Mouse (Mus musculus): ENCODE data around the gene H2afy2. TPM values are rescaled to one million over a fixed set of nuclear protein-coding genes. Genes with fewer than 3 reads are reported as not detected.

The H2afy2 gene
- polyA plus RNA-seq, 1 experiment from 2014 or later = 23.1 TPM

DNA sequence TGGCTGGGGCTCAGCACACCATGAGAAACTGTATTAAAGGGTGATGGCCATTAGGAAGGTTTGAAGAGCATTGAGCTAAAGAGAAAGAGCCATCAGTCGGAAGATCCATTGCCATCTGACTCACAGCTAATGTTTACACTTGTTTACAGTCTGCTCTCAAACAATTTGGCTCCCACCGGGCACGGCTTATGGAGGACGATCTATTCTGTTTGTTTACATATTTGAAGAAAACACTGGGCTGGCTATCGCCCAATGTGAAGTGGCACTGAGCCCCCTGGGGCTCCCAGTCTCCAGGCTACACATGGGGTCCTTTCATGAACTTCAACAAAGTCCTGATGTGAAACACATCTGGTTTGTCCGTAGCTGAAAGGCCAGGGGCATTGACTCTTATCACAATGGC, 17.1 kb downstream of the H2afy2 start:
- H3K27ac ChIP-seq (ENCODE audit: low read depth, low read length) = no peak overlapping the region
- ATAC-seq = no peak
- 27% methylated on average over 6 of the region's 6 CpGs for WGBS
- no peaks in the 10 kb centered on the region for H3K9me3 ChIP-seq (ENCODE audit: control insufficient read depth)
- no peak for TF ChIP-seq CTCF (IDR thresholded peaks at IDR 0.05; ENCODE audit: low read depth)
- no peaks in the 10 kb centered on the region for H3K36me3 ChIP-seq (ENCODE audit: control insufficient read depth, insufficient read depth)
- H3K4me1 ChIP-seq (replicated peaks; ENCODE audit: control insufficient read depth, insufficient read depth, low read length) = no peaks in the 10 kb centered on the region; the same call in 1 of the 2 replicates
- H3K4me2 ChIP-seq (replicated peaks; ENCODE audit: low read depth) = no peak overlapping the region
- H3K27me3 ChIP-seq (replicated peaks; ENCODE audit: control insufficient read depth, insufficient read depth, low read length) = no peaks in the 10 kb centered on the region
- H3K4me3 ChIP-seq (ENCODE audit: low read depth, low read length) = no peak overlapping the region
- no peak overlapping the region for H3K9ac ChIP-seq (ENCODE audit: low read depth, low read length)

DNA sequence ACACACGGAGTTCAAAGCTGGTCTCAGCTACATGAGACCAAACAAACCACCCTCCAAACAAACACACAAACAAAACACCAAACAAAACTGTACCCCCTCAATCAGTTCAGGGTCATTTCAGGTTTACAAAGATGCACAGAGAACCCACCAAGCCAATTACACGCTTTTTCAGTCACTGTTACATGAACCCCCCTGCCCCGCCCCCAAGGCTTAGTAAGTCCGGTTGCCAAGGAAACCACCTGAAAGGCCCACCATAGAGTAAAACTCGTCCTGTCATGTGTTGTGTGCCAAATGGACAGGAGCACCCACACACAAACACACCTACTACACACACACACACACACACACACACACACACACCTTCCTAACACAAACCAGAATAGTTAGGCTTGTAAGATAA, 18.4 kb downstream of the H2afy2 start:
- 67% methylated on average over 5 of the region's 5 CpGs for WGBS
- no peak overlapping the region for H3K27ac ChIP-seq (ENCODE audit: low read depth, low read length)
- ATAC-seq = no peak
- no peak overlapping the region for H3K9ac ChIP-seq (ENCODE audit: low read depth, low read length)
- no peak overlapping the region for H3K4me3 ChIP-seq (ENCODE audit: low read depth, low read length)
- no peaks in the 10 kb centered on the region for H3K27me3 ChIP-seq (replicated peaks; ENCODE audit: control insufficient read depth, insufficient read depth, low read length)
- H3K9me3 ChIP-seq (ENCODE audit: control insufficient read depth) = no peaks in the 10 kb centered on the region
- H3K4me1 ChIP-seq (replicated peaks; ENCODE audit: control insufficient read depth, insufficient read depth, low read length) = no peaks in the 10 kb centered on the region; the same call in 1 of the 2 replicates
- H3K36me3 ChIP-seq (ENCODE audit: control insufficient read depth, insufficient read depth) = no peaks in the 10 kb centered on the region
- no peak for TF ChIP-seq CTCF (IDR thresholded peaks at IDR 0.05; ENCODE audit: low read depth)
- H3K4me2 ChIP-seq (replicated peaks; ENCODE audit: low read depth) = no peak overlapping the region

DNA sequence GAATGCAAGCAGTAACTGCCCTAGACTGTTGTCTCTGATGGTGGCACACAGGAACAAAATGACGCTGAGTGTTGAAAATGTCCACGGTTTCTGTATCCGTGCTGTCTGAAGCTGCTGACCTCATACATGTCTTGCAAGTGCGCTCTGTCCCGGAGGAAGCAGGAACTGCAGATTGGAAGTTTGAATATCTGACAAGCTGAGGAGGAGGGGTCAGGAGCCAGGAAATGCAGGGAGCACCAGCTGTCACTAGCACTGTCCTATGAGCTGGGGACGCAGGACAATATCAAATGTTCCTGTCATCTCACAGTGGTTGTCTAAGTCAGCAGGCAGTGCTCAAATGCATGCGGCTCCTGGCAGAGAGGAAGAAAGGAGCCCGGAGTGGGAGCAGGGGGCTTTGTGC, 19.3 kb downstream of the H2afy2 start:
- no peak overlapping the region for H3K27ac ChIP-seq (ENCODE audit: low read depth, low read length)
- no peaks in the 10 kb centered on the region for H3K27me3 ChIP-seq (replicated peaks; ENCODE audit: control insufficient read depth, insufficient read depth, low read length)
- H3K4me2 ChIP-seq (replicated peaks; ENCODE audit: low read depth) = no peak overlapping the region
- no peak overlapping the region for H3K4me3 ChIP-seq (ENCODE audit: low read depth, low read length)
- no peaks in the 10 kb centered on the region; the same call in 1 of the 2 replicates for H3K4me1 ChIP-seq (replicated peaks; ENCODE audit: control insufficient read depth, insufficient read depth, low read length)
- no peaks in the 10 kb centered on the region for H3K9me3 ChIP-seq (ENCODE audit: control insufficient read depth)
- no peak overlapping the region for H3K9ac ChIP-seq (ENCODE audit: low read depth, low read length)
- peak; percentile 39 for TF ChIP-seq CTCF (IDR thresholded peaks at IDR 0.05; ENCODE audit: low read depth)
- H3K36me3 ChIP-seq (ENCODE audit: control insufficient read depth, insufficient read depth) = no peaks in the 10 kb centered on the region
- no peak for ATAC-seq
- WGBS = 77% methylated on average over 8 of the region's 8 CpGs

GRCm38 (mm10) chr10:61759869-61760268, 24.1 kb downstream of the H2afy2 start:
- H3K27me3 ChIP-seq (replicated peaks; ENCODE audit: control insufficient read depth, insufficient read depth, low read length) = no peaks in the 10 kb centered on the region
- peak; percentile 8; the same call in 1 of the 2 replicates for ATAC-seq
- no peak overlapping the region for H3K27ac ChIP-seq (ENCODE audit: low read depth, low read length)
- 42% methylated on average over 6 of the region's 6 CpGs for WGBS
- no peak overlapping the region for H3K9ac ChIP-seq (ENCODE audit: low read depth, low read length)
- H3K9me3 ChIP-seq (ENCODE audit: control insufficient read depth) = no peaks in the 10 kb centered on the region
- H3K4me3 ChIP-seq (ENCODE audit: low read depth, low read length) = no peak overlapping the region
- no peaks in the 10 kb centered on the region for H3K4me1 ChIP-seq (replicated peaks; ENCODE audit: control insufficient read depth, insufficient read depth, low read length)
- peaks cover 5% of the 10 kb centered on the region; the same call in 1 of the 2 replicates for H3K36me3 ChIP-seq (ENCODE audit: control insufficient read depth, insufficient read depth)
- no peak for TF ChIP-seq CTCF (IDR thresholded peaks at IDR 0.05; ENCODE audit: low read depth)
- no peak overlapping the region for H3K4me2 ChIP-seq (replicated peaks; ENCODE audit: low read depth)

DNA sequence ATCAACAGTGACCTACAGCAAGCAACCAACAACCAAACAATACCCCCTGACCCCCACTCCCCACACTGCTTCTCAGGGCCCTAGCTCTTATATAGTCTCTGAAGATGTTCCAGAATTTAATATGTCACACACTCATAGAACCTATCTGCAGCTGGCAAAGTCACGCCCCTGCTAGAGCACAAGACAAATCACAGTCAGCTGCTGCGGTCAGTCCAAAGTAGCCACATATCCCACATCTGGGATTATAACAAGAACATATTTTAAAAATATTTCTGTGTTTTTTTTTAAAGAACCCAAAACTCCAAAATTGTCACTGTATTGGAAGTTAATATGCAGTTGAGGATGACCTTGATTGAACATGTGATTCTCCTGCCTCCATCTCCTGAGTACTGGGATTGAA, 25.0 kb downstream of the H2afy2 start:
- Histone ChIP-seq H3K4me2 (replicated peaks; ENCODE audit: low read depth) (no peak overlapping the region), H3K27ac (ENCODE audit: low read depth, low read length) (no peak overlapping the region)
- TF ChIP-seq CTCF (IDR thresholded peaks at IDR 0.05; ENCODE audit: low read depth) = no peak

GRCm38 (mm10) chr10:61757022-61757421, 26.9 kb downstream of the H2afy2 start:
- H3K27me3 ChIP-seq (replicated peaks; ENCODE audit: control insufficient read depth, insufficient read depth, low read length) = no peaks in the 10 kb centered on the region
- WGBS = 85% methylated on average over 14 of the region's 14 CpGs
- no peak for TF ChIP-seq CTCF (IDR thresholded peaks at IDR 0.05; ENCODE audit: low read depth)
- no peak overlapping the region for H3K4me2 ChIP-seq (replicated peaks; ENCODE audit: low read depth)
- H3K4me3 ChIP-seq (ENCODE audit: low read depth, low read length) = no peak overlapping the region
- ATAC-seq = no peak
- no peaks in the 10 kb centered on the region for H3K4me1 ChIP-seq (replicated peaks; ENCODE audit: control insufficient read depth, insufficient read depth, low read length)
- no peaks in the 10 kb centered on the region for H3K9me3 ChIP-seq (ENCODE audit: control insufficient read depth)
- peaks cover 5% of the 10 kb centered on the region; the same call in 1 of the 2 replicates for H3K36me3 ChIP-seq (ENCODE audit: control insufficient read depth, insufficient read depth)
- H3K27ac ChIP-seq (ENCODE audit: low read depth, low read length) = no peak overlapping the region
- no peak overlapping the region for H3K9ac ChIP-seq (ENCODE audit: low read depth, low read length)

More for the DNA sequence above, 25.0 kb downstream of the H2afy2 start:
- Histone ChIP-seq H3K27me3 (replicated peaks; ENCODE audit: control insufficient read depth, insufficient read depth, low read length) (no peaks in the 10 kb centered on the region), H3K4me3 (ENCODE audit: low read depth, low read length) (no peak overlapping the region), H3K4me1 (replicated peaks; ENCODE audit: control insufficient read depth, insufficient read depth, low read length) (no peaks in the 10 kb centered on the region), H3K9ac (ENCODE audit: low read depth, low read length) (no peak overlapping the region), H3K36me3 (ENCODE audit: control insufficient read depth, insufficient read depth) (peaks cover 5% of the 10 kb centered on the region; the same call in 1 of the 2 replicates), H3K9me3 (ENCODE audit: control insufficient read depth) (no peaks in the 10 kb centered on the region)
- 93% methylated on average over 2 of the region's 2 CpGs for WGBS
- ATAC-seq = no peak

GRCm38 (mm10) chr10:61753071-61753470, 30.9 kb downstream of the H2afy2 start:
- Histone ChIP-seq H3K9me3 (ENCODE audit: control insufficient read depth) (no peaks in the 10 kb centered on the region), H3K4me1 (replicated peaks; ENCODE audit: control insufficient read depth, insufficient read depth, low read length) (no peaks in the 10 kb centered on the region), H3K4me3 (ENCODE audit: low read depth, low read length) (no peak overlapping the region), H3K9ac (ENCODE audit: low read depth, low read length) (no peak overlapping the region), H3K27me3 (replicated peaks; ENCODE audit: control insufficient read depth, insufficient read depth, low read length) (no peaks in the 10 kb centered on the region), H3K27ac (ENCODE audit: low read depth, low read length) (no peak overlapping the region), H3K4me2 (replicated peaks; ENCODE audit: low read depth) (no peak overlapping the region), H3K36me3 (ENCODE audit: control insufficient read depth, insufficient read depth) (peaks cover 11% of the 10 kb centered on the region; the same call in 1 of the 2 replicates)
- no peak for TF ChIP-seq CTCF (IDR thresholded peaks at IDR 0.05; ENCODE audit: low read depth)
- ATAC-seq = no peak
- WGBS = 96% methylated on average over 23 of the region's 23 CpGs

Data from intestine, postnatal 0 days (tissue).